In the genomic region with DNA sequence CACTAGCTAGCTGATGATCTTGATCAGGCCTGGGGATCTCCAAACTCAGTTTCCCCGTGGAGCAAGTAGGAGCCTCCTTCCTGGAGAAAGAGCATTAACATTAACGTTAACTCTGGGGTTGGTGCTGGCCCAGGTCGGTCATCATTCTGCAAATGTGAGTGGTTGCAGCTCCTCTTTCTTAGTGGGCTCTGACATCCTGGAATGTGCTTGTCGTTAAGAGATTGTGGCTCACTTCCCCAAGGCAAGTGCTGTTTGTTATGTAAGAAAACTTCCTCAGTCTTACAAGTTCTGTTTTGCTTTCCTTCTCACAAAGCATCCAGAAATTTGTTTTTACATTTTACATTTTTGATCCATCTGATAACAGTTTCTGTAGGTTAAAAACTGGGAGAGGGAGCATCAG, we compare ENCODE assay signal across 23 mouse cellular contexts. TPM values are rescaled to one million over a fixed set of nuclear protein-coding genes. Genes with fewer than 3 reads are reported as not detected.
DNase-seq lines count a peak whose midpoint lies in the region; ATAC-seq and TF ChIP-seq lines count a peak whose summit lies in the region.
"Had no signal": no experiment of that assay in that cellular context is flagged by ENCODE, and none has a peak within 500 bp of the region (broad histone marks: within the 10 kb centered on the region; RNA-seq: fewer than 3 reads in every experiment).

No protein-coding gene starts in this region.

- H3K27me3 ChIP-seq in megakaryocyte, embryonic 14.5 days (replicated peaks) = no peaks in the 10 kb centered on the region
- H3K27me3 ChIP-seq in midbrain, embryonic 14.5 days (ENCODE audit: control insufficient read depth, insufficient read depth, low read length) = no peaks in the 10 kb centered on the region
- H3K27me3 ChIP-seq: embryonic facial prominence, embryonic 15.5 days had no signal

- H3K4me3 ChIP-seq in gastrocnemius, adult 2 months = no peak overlapping the region
- H3K4me3 ChIP-seq in megakaryocyte, embryonic 14.5 days (replicated peaks) = peak overlapping the region; percentile 4
- H3K4me3 ChIP-seq in midbrain, embryonic 14.5 days (replicated peaks; ENCODE audit: low read depth, low read length) = no peak overlapping the region
- H3K4me3 ChIP-seq: embryonic facial prominence, embryonic 15.5 days; erythroblast, embryonic 14.5 days; forebrain, embryonic 10.5 days; hindbrain, embryonic 10.5 days had no signal

- H3K36me3 ChIP-seq in megakaryocyte, embryonic 14.5 days (replicated peaks; ENCODE audit: low read length) = no peaks in the 10 kb centered on the region
- no peaks in the 10 kb centered on the region for H3K36me3 ChIP-seq in midbrain, embryonic 14.5 days (ENCODE audit: control insufficient read depth, insufficient read depth, low read length)
- H3K36me3 ChIP-seq: embryonic facial prominence, embryonic 15.5 days; forebrain, embryonic 10.5 days; G1E; hindbrain, embryonic 10.5 days had no signal

- ATAC-seq in granulocyte monocyte progenitor cell, adult 5-6 weeks (replicated peaks; ENCODE audit: poor library complexity, severe bottlenecking) = peak; percentile 62
- no peak for ATAC-seq in midbrain, embryonic 14.5 days (ENCODE audit: low FRiP score, low TSS enrichment)
- ATAC-seq: CD4-positive, CD25-positive, alpha-beta regulatory T cell, adult 4 months; forebrain, embryonic 14.5 days had no signal

- no peak for TF ChIP-seq CTCF in gastrocnemius, adult 2 months (IDR thresholded peaks at IDR 0.05)

- no peaks in the 10 kb centered on the region for H3K9me3 ChIP-seq in megakaryocyte, embryonic 14.5 days
- H3K9me3 ChIP-seq in midbrain, embryonic 14.5 days (ENCODE audit: control insufficient read depth, low read length) = no peaks in the 10 kb centered on the region
- H3K9me3 ChIP-seq: embryonic facial prominence, embryonic 15.5 days; forebrain, embryonic 10.5 days; hindbrain, embryonic 10.5 days had no signal

- H3K4me1 ChIP-seq in megakaryocyte, embryonic 14.5 days = peaks cover 4% of the 10 kb centered on the region
- no peaks in the 10 kb centered on the region for H3K4me1 ChIP-seq in midbrain, embryonic 14.5 days (ENCODE audit: control insufficient read depth, insufficient read depth, low read length)
- H3K4me1 ChIP-seq: embryonic facial prominence, embryonic 15.5 days; forebrain, embryonic 10.5 days; hindbrain, embryonic 10.5 days had no signal

- no peak overlapping the region for H3K4me2 ChIP-seq in midbrain, embryonic 14.5 days (ENCODE audit: low read length)
- H3K4me2 ChIP-seq: embryonic facial prominence, embryonic 15.5 days; hindbrain, embryonic 14.5 days had no signal

- H3K9ac ChIP-seq in midbrain, embryonic 14.5 days (replicated peaks; ENCODE audit: low read length) = no peak overlapping the region
- H3K9ac ChIP-seq: embryonic facial prominence, embryonic 15.5 days; hindbrain, embryonic 14.5 days had no signal

- intact Hi-C loops in gastrocnemius, adult 2 months (cut with DNase I) = no loop called here

- peak overlapping the region; percentile 67; the same call in 1 of the 2 replicates for H3K27ac ChIP-seq in gastrocnemius, adult 2 months
- no peak overlapping the region for H3K27ac ChIP-seq in midbrain, embryonic 14.5 days (replicated peaks; ENCODE audit: low read depth, low read length)
- H3K27ac ChIP-seq: embryonic facial prominence, embryonic 15.5 days; forebrain, embryonic 10.5 days; hindbrain, embryonic 10.5 days; hindbrain, embryonic 14.5 days had no signal

- 82% methylated on average over 4 of the region's 4 CpGs for WGBS in midbrain, embryonic 14.5 days

- no peak for DNase-seq in gastrocnemius, adult 2 months
- no peak for DNase-seq in gastrocnemius, adult 8-10 months (ENCODE audit: low spot score in 2 of 2)
- DNase-seq in NIH3T3 (ENCODE audit: low read depth) = peak; percentile 29
- DNase-seq in kidney, adult 11 months = no peak
- DNase-seq in right cerebral cortex, postnatal 36 days (ENCODE audit: low spot score in 2 of 2) = no peak
- no peak for DNase-seq in midbrain, embryonic 14.5 days
- DNase-seq: adrenal gland, postnatal 14 days; B cell, adult 2 months; cerebellum, adult 2 months; cerebellum, postnatal 10 days; embryo, embryonic 11 days; gastrocnemius, postnatal 10 days; heart, postnatal 14 days had no signal

RNA-seq across cellular contexts. Expression of gene Mitf, which starts 7.3 kb away (rescaled TPM):
- total RNA-seq in gastrocnemius, adult 2 months (2021) = 10 to 100 TPM; 14.4 to 21.6 TPM
- total RNA-seq in gastrocnemius, adult 8-10 months (2022) = 10 to 100 TPM; 14.2 to 23.8 (median 16.7) TPM
- total RNA-seq in granulocyte monocyte progenitor cell, adult 5-6 weeks (2014; fragmentation: Nextera tagmentation) = 6.6 and 11.3 TPM in 2 replicates
- 7.4 and 7.5 TPM in 2 replicates for total RNA-seq in granulocyte monocyte progenitor cell, adult 5-6 weeks (2017)
- polyA plus RNA-seq in megakaryocyte, embryonic 14.5 days (2012; ENCODE audit: insufficient read depth, low replicate concordance) = 1.6 TPM in 1 of 2 replicates, not detected in the other
- polyA plus RNA-seq in midbrain, embryonic 14.5 days (2014; fragmentation: Nextera tagmentation; extraction: Ambion mirVana) = 0.67 and 0.74 TPM in 2 replicates
- polyA plus RNA-seq: erythroblast, embryonic 14.5 days; G1E had no signal
